Mouse (Mus musculus): ENCODE results near the gene Gm49711.
A peak's percentile ranks its signal among the peaks of the same experiment; 100 is the strongest.

The Gm49711 gene

DNA sequence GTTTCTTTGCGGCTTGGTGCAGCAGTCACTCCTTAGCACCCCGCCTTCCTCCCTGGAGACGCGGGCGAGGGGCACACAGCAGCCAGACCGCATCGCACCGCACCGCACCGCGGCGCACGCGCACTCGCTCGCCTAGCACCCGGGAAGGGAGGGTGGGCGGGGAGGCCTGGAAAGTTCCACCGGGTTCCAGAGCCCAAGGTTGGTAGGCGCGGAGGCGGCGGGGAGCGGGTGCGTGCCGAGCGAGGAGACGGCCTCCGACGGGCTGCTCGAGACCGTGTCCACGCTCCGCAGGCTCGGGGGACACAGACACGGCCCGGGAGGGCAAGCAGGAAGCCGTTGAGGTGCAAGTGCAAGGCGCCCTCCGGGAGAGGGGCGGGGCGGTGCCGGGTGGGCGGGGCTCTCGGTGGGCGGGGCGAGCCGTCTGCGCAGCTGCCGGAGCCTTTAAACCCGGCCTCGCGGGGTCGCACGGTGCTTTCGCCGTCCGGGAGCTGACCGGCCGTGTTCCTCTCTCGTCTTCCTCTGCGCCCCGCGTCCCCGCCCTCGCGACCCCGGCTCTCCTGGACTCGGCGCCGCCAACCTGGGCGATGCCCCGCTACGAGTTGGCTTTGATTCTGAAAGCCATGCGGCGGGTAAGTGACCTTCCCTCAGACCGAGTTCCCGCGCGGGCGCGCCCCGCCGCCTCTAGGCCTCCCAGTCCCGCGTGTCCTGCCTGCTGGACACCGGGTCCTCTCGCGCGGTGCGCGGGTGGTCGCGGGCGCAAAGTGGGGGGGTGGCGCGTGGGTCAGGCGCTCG is at the start of gene Gm49711, which contains the start of the genes Mrps6 and Slc5a3:
TSS of gene Gm49711 (plus strand) at position 465 of the 792 bp plus-strand sequence.
TSS of gene Mrps6 (plus strand) at position 419 of the 792 bp plus-strand sequence.
TSS of gene Slc5a3 (plus strand) at position 471 of the 792 bp plus-strand sequence.
- DNase-seq, result peak; percentile 90 to 93

- DNase-seq, result no peak
These were observed 48.5 kb upstream of the Gm49711 start for GRCm38 (mm10) chr16:92009586-92009985.

DNA sequence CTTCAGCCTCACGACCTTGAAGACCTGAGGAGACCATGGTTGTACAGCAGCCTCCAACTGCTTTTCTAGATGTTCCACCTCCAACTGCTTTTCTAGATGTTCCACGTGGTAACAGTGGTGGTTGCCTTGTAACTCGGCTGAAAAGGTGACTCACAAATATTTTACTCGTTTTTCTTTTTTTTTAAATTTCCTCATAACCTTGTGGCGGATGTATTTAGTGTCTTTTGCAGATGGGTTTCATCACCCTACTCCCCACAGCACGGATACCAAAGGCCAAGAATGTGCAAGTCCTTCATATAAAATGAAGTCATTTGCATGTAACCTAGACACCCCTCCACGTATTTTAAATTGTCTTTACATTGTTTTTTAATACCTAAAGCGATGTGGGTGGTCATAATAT is 41.3 kb upstream of the Gm49711 start:
- DNase-seq, result no peak

DNA sequence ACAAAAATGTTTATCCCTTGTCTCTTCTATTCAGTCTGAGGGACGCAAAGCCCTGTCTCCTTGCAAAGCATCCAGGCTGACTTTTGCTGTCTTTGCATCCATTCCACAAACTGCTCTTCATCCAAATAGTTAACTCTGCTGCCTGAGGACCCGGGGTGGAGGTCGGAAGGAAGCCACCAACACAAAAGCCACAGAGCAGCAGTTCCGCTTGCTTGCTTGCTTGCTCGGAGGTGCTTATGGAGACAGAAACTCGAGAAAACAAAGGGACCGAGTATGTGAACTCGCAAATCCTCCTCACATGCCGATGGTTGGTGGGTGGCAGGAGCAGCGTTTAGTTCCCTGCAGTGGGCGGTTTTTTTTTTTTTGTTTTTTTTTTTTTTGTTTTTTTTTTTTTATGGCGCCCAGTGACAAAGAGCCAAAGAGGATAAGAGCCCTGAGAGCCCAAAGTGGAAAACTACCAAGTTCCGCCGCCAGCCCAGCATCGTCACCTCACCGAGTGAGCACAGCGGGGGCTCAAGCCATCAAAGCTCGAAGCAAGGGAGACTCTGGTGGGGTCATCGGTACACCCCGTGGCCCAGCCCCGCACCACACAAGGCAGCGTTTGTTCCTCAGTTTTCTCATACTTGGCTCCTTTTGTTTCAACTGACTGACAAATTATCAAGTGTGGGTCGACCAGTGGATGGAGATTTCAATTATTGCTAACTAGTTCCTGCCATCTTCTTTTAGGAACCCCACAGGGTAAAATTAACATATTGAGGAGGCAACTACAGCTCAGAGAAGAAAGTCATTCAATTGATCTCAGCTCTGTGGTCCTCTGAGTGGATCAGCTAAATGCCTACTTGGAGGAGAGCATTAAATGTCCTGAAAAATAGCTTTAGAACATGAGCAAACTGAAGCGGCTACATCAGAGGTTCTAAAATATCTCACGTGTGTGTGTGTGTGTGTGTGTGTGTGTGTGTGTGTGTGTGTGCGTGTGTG is 38.7 kb upstream of the Gm49711 start:
- DNase-seq, result peak; percentile 26 to 47

GRCm38 (mm10) chr16:92021656-92022400 is 36.3 kb upstream of the Gm49711 start:
- DNase-seq, result no peak

DNA sequence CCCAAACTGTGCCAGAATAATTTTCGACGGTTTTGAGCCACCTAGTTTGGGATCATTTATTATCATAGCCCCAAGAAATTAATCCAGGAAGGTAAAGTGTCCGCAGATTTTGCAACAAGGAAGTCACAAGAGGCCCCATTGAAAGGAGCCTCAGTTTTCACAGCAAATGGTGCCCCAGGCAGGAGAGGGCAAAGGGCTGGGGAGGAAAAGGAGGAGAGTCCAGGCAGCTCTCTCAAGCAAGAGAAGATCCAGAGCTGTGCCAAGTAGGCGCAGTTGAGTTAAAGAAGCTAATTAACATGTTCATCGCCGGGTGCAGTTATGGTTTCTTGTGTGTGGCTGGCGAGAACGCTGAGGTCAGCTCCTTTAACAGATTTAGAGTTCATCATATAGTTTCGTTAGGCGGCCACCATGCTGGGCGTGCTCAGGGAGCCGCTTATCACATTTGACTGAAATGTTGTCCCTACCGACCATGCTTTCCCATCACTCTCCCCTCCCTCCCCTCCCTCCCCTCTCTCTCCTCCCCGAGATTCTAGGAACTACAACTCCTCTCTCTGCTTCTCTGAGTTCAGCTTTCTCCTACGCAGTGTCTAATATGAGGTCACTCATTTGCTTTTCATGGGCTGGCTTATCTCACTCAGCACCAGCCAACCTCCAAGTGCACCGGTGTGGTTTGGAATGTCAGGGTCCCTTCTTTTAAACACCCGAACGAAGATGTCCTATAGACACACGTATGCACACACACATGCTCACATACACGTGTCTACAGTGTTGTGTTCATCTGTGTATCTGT is 35.4 kb upstream of the Gm49711 start:
- DNase-seq, result no peak

DNA sequence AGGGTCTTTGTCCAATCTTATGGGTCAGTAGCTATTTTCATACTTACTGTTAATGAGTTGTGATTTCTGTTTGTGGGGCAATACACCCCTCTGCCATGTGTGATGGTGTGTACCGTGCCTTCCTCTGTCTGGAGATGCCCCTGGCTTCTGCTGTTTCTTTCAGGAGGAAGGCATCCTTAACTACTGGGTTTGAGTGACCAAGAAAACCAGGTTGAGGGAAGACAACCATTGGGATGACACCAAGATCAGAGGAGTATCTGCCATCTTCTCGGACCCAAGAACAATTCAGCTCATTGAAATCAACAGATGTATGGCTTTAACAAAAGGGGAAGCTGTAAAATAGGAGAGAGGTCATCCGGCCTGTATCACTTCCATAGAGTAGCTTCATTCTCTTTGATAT is 24.8 kb upstream of the Gm49711 start:
- no peak for DNase-seq

- no peak for DNase-seq
These were observed 23.4 kb upstream of the Gm49711 start for GRCm38 (mm10) chr16:92034676-92035075.

GRCm38 (mm10) chr16:92036701-92037100 is 21.4 kb upstream of the Gm49711 start:
- DNase-seq, result no peak

- DNase-seq, result no peak
These were observed 20.1 kb upstream of the Gm49711 start for GRCm38 (mm10) chr16:92037891-92038607.

DNA sequence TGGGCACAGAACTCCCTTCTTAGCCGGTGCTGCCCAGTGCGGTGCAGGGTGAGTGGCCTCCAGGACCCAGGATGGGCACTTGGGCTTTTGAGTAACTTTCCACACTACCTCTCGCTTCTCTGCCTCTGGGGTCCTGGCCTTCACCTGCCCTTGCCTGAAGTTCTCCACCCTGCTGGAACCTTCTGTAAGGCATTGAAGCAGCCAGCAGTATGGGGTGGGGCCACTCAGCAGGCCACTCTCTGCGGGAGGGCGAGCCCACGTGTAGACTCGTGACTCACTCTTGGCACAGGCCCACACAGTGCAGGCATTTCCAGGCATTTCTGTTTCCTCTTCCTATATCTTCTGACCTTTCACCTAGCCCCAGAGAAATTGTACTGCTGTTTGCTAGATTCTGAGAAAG is 18.7 kb upstream of the Gm49711 start:
- DNase-seq, result no peak

DNA sequence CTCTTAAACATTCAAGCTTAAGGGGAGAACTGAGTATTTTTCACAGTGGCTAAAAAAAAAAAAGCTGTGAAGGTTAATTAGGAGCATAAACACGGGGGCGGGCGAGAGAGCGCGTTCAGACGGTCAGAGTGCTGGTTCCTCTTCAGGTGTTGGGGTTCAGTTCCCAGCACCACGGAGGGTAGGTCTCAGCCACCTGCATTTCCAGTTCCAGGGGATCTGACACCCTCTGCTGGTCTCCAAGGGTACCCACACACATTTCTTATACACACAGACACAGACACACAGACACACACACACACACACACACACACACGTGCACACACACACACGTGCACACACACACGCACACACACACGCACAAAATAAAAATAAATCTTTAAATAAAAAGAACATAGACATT is 18.1 kb upstream of the Gm49711 start:
- DNase-seq, result no peak

DNA sequence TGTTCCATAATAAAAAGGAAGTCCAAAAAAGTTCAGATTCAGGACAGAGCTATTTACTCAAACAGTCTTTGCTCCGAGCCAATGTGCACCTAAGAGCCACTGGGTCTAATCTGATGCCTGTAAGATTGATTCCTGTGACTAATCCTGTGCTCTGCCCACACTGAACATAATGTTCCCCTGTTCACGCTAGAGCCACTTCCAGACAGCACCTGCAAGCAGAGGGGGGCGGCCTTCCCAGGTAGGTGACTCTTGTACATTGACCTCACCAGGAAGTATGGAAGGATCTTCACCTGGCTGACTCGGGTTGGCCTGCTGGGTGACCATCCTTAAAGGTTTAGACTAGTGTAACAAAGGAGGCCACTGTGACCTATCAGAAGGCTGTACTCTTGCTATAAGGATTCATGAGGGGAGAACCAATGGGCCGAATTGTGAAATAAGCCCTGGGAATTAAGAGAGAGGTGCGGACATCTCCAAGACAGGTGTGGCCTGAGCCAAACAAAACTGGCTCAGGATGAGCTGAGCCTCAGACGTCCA is 6.3 kb upstream of the Gm49711 start:
- no peak for DNase-seq

GRCm38 (mm10) chr16:92052569-92052968 is 5.5 kb upstream of the Gm49711 start:
- no peak for DNase-seq

DNA sequence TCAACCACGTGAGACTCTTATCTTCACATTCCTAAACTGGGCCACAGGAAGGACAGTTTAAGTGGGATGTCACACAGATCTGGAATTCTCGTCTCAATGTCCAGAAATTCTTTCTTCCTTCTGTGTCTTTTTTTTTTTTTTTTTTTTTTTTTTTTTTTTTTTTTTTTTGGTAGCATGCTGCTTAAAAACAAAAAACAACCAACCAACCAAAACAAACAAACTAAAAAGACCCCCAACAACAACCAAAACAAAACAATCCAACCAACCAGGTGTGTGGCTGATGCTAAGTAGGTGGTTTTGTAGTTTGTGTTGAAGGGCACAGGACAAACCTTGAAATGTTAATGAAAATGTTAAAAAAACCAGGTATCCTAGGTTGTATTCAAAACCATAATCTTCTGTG is 1.4 kb upstream of the Gm49711 start:
- no peak for DNase-seq

DNA sequence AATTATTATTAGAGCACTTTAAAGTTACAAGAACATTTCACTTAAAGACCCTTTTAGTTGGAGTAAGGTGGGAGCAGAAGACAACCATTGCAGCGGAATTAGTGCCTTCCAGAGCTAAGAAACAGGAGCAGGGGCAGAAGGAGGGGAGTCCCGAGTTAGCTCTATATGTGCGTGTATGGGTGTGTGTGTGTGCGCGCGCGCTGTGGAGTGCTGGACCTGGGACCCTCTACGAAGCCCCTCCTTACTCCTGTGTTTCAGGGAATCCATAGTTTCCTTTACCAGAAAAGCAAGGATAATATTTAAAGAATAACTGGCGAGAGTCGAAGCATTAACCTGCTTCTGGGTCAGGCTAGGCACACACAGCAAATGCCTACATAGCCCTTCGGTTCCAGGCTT is 662 bp upstream of the Gm49711 start:
- DNase-seq, result no peak

DNA sequence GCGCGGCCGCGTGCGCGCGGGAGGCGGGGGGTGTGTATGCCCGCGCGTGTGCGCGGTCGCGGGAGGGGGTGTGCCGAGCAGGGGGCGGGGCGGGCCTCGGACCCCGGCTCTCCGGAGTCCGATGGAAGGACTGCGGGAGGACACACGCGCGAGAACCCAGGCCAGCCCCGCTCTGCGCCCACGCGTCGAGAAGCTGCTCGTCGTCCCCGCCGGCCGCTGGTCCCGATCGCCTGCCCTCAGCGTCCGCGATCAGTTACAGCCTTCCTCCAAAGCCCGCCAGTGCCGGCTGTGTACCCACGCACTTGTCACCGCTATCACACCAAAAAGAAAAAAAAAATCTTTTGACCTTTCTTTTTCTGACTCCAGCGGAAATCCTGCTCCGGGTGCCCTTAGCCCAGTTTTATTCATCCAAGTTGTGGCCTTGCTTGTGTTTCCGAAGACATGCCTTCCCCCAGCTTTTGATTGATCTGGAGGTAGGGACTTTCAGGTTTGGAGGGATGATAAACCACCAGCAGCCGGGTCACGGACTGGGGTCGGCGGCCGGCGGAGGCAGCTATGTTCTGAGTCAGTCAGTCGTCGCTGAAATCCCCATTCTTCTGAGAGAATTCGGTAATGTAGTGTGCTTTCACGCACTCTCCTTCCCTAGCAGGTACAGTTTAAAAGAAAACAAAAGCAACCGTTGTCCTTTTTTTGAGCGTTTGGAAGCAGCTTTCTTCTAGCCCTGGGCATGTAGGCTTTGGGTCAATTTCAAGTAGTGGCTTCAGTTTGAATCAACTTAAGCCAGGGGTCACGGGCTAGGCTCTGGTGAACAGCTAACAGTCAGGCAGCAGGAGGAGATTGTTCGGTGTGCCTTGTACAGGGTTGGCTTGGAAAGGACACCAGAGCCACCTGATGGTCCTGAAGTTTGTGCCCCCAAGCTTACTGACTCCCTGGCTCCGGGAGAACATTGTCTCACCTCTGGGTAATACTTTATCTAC is 816 bp downstream of the Gm49711 start:
- peak in 1 of 2 experiments; percentile 15 for DNase-seq

- DNase-seq, result no peak
These were observed 2.1 kb downstream of the Gm49711 start for GRCm38 (mm10) chr16:92060213-92060612.

- DNase-seq, result no peak
These were observed 3.5 kb downstream of the Gm49711 start for GRCm38 (mm10) chr16:92061586-92061985.

GRCm38 (mm10) chr16:92062832-92063231 is 4.7 kb downstream of the Gm49711 start:
- no peak for DNase-seq

Measured in cerebellum, postnatal 14 days (tissue).